Mouse (Mus musculus): ENCODE measurements at regions not wholly inside any gene's neighbourhood (a gene's known extent, or its start where the extent isn't known, plus 50 kb on each side); places are given as distances from the start of the nearest gene placed in this dataset.

- ATAC-seq (ENCODE audit: low FRiP score, low read depth): no peak
- no peak overlapping the region for H3K27ac ChIP-seq
- H3K9me3 ChIP-seq: no peaks in the 10 kb centered on the region
- H3K9ac ChIP-seq: no peak overlapping the region
- 70% methylated on average over 6 of the region's 6 CpGs for WGBS
- H3K4me1 ChIP-seq: no peaks in the 10 kb centered on the region
- no peaks in the 10 kb centered on the region for H3K36me3 ChIP-seq
- H3K4me3 ChIP-seq: no peak overlapping the region
- H3K4me2 ChIP-seq (replicated peaks): no peak overlapping the region
- H3K27me3 ChIP-seq: no peaks in the 10 kb centered on the region
These were observed 247.5 kb downstream of the Dnajb9 start for GRCm38 (mm10) chr12:43962551-43963120.

GRCm38 (mm10) chr12:43924228-43924627 lies 285.9 kb downstream of the Dnajb9 start:
- Histone ChIP-seq H3K9me3 (no peaks in the 10 kb centered on the region), H3K27me3 (no peaks in the 10 kb centered on the region), H3K4me2 (replicated peaks) (no peak overlapping the region), H3K4me1 (no peaks in the 10 kb centered on the region), H3K9ac (no peak overlapping the region), H3K4me3 (no peak overlapping the region), H3K27ac (no peak overlapping the region), H3K36me3 (no peaks in the 10 kb centered on the region)
- no peak for ATAC-seq (ENCODE audit: low FRiP score, low read depth)
- 75% methylated on average over 5 of the region's 5 CpGs for WGBS

GRCm38 (mm10) chr12:43920396-43920795 lies 289.7 kb downstream of the Dnajb9 start:
- no peak overlapping the region for H3K9ac ChIP-seq
- no peak overlapping the region for H3K4me2 ChIP-seq (replicated peaks)
- no peak overlapping the region for H3K27ac ChIP-seq
- H3K4me1 ChIP-seq: no peaks in the 10 kb centered on the region
- WGBS: 65% methylated on average over 4 of the region's 4 CpGs
- no peak for ATAC-seq (ENCODE audit: low FRiP score, low read depth)
- H3K36me3 ChIP-seq: no peaks in the 10 kb centered on the region
- H3K4me3 ChIP-seq: no peak overlapping the region
- H3K9me3 ChIP-seq: no peaks in the 10 kb centered on the region
- H3K27me3 ChIP-seq: no peaks in the 10 kb centered on the region

GRCm38 (mm10) chr12:43919114-43919513 lies 291.0 kb downstream of the Dnajb9 start:
- Histone ChIP-seq H3K4me3 (no peak overlapping the region), H3K4me1 (no peaks in the 10 kb centered on the region), H3K9me3 (no peaks in the 10 kb centered on the region), H3K9ac (no peak overlapping the region), H3K4me2 (replicated peaks) (no peak overlapping the region), H3K27ac (no peak overlapping the region), H3K27me3 (no peaks in the 10 kb centered on the region), H3K36me3 (no peaks in the 10 kb centered on the region)
- no peak for ATAC-seq (ENCODE audit: low FRiP score, low read depth)
- 68% methylated on average over 3 of the region's 3 CpGs for WGBS

GRCm38 (mm10) chr12:43916779-43917178 lies 293.3 kb downstream of the Dnajb9 start:
- no peaks in the 10 kb centered on the region for H3K27me3 ChIP-seq
- no peak overlapping the region for H3K27ac ChIP-seq
- no peak overlapping the region for H3K4me3 ChIP-seq
- no peaks in the 10 kb centered on the region for H3K9me3 ChIP-seq
- H3K4me2 ChIP-seq (replicated peaks): no peak overlapping the region
- no peaks in the 10 kb centered on the region for H3K4me1 ChIP-seq
- H3K9ac ChIP-seq: no peak overlapping the region
- no peaks in the 10 kb centered on the region for H3K36me3 ChIP-seq
- no peak for ATAC-seq (ENCODE audit: low FRiP score, low read depth)

- Histone ChIP-seq H3K9me3 (no peaks in the 10 kb centered on the region), H3K36me3 (no peaks in the 10 kb centered on the region), H3K4me3 (no peak overlapping the region), H3K4me2 (replicated peaks) (no peak overlapping the region), H3K9ac (no peak overlapping the region), H3K27ac (no peak overlapping the region), H3K4me1 (no peaks in the 10 kb centered on the region), H3K27me3 (no peaks in the 10 kb centered on the region)
- no peak for ATAC-seq (ENCODE audit: low FRiP score, low read depth)
- WGBS: 95% methylated on average over 3 of the region's 3 CpGs
These were observed 310.9 kb downstream of the Dnajb9 start for GRCm38 (mm10) chr12:43899273-43899672.

- Histone ChIP-seq H3K4me2 (replicated peaks) (no peak overlapping the region), H3K36me3 (no peaks in the 10 kb centered on the region), H3K9me3 (no peaks in the 10 kb centered on the region), H3K4me3 (no peak overlapping the region), H3K9ac (no peak overlapping the region), H3K27me3 (no peaks in the 10 kb centered on the region), H3K27ac (no peak overlapping the region), H3K4me1 (no peaks in the 10 kb centered on the region)
- 61% methylated on average over 3 of the region's 3 CpGs for WGBS
- ATAC-seq (ENCODE audit: low FRiP score, low read depth): no peak
These were observed 324.5 kb downstream of the Dnajb9 start for GRCm38 (mm10) chr12:43885596-43885995.

GRCm38 (mm10) chr12:43860479-43860878 lies 349.6 kb downstream of the Dnajb9 start:
- Histone ChIP-seq H3K27me3 (no peaks in the 10 kb centered on the region), H3K36me3 (no peaks in the 10 kb centered on the region), H3K27ac (no peak overlapping the region), H3K4me1 (0 out of 2 replicates have a peak, but pooled peaks cover 6% of the 10 kb centered on the region), H3K9ac (no peak overlapping the region), H3K4me2 (replicated peaks) (no peak overlapping the region), H3K9me3 (no peaks in the 10 kb centered on the region), H3K4me3 (no peak overlapping the region)
- WGBS: 97% methylated on average over 1 of the region's 1 CpGs
- ATAC-seq (ENCODE audit: low FRiP score, low read depth): no peak

GRCm38 (mm10) chr12:43856370-43856769 lies 353.8 kb downstream of the Dnajb9 start:
- H3K9me3 ChIP-seq: no peaks in the 10 kb centered on the region
- no peak overlapping the region for H3K27ac ChIP-seq
- H3K36me3 ChIP-seq: no peaks in the 10 kb centered on the region
- ATAC-seq (ENCODE audit: low FRiP score, low read depth): no peak
- H3K9ac ChIP-seq: no peak overlapping the region
- H3K4me2 ChIP-seq (replicated peaks): no peak overlapping the region
- no peaks in the 10 kb centered on the region for H3K27me3 ChIP-seq
- 28% methylated on average over 4 of the region's 4 CpGs for WGBS
- 0 out of 2 replicates have a peak, but pooled peaks cover 7% of the 10 kb centered on the region for H3K4me1 ChIP-seq
- no peak overlapping the region for H3K4me3 ChIP-seq

- Histone ChIP-seq H3K27me3 (no peaks in the 10 kb centered on the region), H3K4me3 (no peak overlapping the region), H3K9ac (no peak overlapping the region), H3K4me2 (replicated peaks) (no peak overlapping the region), H3K27ac (no peak overlapping the region), H3K36me3 (no peaks in the 10 kb centered on the region), H3K9me3 (no peaks in the 10 kb centered on the region), H3K4me1 (0 out of 2 replicates have a peak, but pooled peaks cover 7% of the 10 kb centered on the region)
- no peak for ATAC-seq (ENCODE audit: low FRiP score, low read depth)
These were observed 357.9 kb downstream of the Dnajb9 start for GRCm38 (mm10) chr12:43852246-43852645.

- ATAC-seq (ENCODE audit: low FRiP score, low read depth): no peak
- WGBS: 34% methylated on average over 4 of the region's 4 CpGs
These were observed 358.7 kb downstream of the Dnajb9 start for GRCm38 (mm10) chr12:43851264-43852009.

GRCm38 (mm10) chr12:43843907-43844537 lies 366.1 kb downstream of the Dnajb9 start:
- Histone ChIP-seq H3K9me3 (no peaks in the 10 kb centered on the region), H3K9ac (no peak overlapping the region), H3K4me2 (replicated peaks) (no peak overlapping the region), H3K27me3 (no peaks in the 10 kb centered on the region), H3K4me3 (no peak overlapping the region), H3K36me3 (no peaks in the 10 kb centered on the region), H3K27ac (no peak overlapping the region), H3K4me1 (no peaks in the 10 kb centered on the region)
- WGBS: 77% methylated on average over 5 of the region's 5 CpGs
- no peak for ATAC-seq (ENCODE audit: low FRiP score, low read depth)

More at GRCm38 (mm10) chr12:43851264-43852009, 358.7 kb downstream of the Dnajb9 start:
- Histone ChIP-seq H3K9me3 (no peaks in the 10 kb centered on the region), H3K9ac (no peak overlapping the region), H3K4me3 (no peak overlapping the region), H3K4me1 (0 out of 2 replicates have a peak, but pooled peaks cover 6% of the 10 kb centered on the region), H3K4me2 (replicated peaks) (no peak overlapping the region), H3K27ac (no peak overlapping the region; the same call in 1 of the 2 replicates), H3K27me3 (no peaks in the 10 kb centered on the region), H3K36me3 (no peaks in the 10 kb centered on the region)

All from limb, embryonic 13.5 days (tissue).